Mouse (Mus musculus): Measurements from ENCODE around the gene Grin2b. TPM values are rescaled to one million over a fixed set of nuclear protein-coding genes. Genes with fewer than 3 reads are reported as not detected.

Grin2b gene
- polyA plus RNA-seq, 1 experiment from 2014 or later, result 0.31 TPM

DNA sequence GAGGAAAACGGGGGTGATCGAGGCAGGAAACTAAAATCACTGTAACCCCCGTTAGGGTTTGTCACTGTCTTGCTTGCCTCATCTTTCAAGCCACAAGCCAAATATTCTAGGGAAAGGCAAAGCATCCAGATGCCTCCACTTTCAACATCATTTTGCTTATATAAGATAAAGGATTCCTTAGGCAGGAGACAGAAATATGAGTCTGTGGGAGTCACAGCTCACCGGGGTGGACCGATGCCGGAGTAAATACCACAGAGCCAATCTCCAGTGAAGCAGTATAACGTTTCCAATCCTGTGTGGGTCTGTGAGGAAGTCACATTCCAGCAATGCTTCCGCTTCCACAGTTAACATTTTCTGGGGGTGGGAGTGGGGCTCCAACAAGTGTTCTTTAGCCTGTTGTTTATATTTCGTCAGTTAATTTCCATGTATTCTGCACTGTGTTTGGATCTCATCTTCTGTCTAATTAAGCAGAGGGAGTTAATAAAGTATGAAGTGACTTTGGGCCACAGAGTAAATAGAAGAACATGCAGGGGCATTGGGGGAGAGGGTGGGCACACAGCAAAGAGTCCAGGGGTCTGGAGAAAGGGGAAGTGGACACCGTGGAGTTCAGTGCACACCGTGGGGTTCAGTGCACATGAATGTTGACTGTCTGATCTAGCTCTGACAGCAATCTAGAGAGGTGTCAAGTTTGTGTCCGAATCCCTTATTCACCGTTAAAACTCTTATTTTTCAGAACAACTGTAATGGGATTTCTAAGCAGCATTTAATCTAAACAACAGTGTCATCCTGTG lies 374.9 kb downstream of the Grin2b start:
- Histone ChIP-seq H3K4me1 (no peaks in the 10 kb centered on the region), H3K36me3 (replicated peaks) (no peaks in the 10 kb centered on the region), H3K9me3 (no peaks in the 10 kb centered on the region), H3K27me3 (ENCODE audit: poor library complexity, severe bottlenecking) (0 out of 2 replicates have a peak, but pooled peaks cover 3% of the 10 kb centered on the region), H3K27ac (no peak overlapping the region), H3K4me3 (no peak overlapping the region)
- DNase-seq (ENCODE audit: extremely low spot score, low spot score), result no peak
- WGBS, result 85% methylated on average over 13 of the region's 13 CpGs

DNA sequence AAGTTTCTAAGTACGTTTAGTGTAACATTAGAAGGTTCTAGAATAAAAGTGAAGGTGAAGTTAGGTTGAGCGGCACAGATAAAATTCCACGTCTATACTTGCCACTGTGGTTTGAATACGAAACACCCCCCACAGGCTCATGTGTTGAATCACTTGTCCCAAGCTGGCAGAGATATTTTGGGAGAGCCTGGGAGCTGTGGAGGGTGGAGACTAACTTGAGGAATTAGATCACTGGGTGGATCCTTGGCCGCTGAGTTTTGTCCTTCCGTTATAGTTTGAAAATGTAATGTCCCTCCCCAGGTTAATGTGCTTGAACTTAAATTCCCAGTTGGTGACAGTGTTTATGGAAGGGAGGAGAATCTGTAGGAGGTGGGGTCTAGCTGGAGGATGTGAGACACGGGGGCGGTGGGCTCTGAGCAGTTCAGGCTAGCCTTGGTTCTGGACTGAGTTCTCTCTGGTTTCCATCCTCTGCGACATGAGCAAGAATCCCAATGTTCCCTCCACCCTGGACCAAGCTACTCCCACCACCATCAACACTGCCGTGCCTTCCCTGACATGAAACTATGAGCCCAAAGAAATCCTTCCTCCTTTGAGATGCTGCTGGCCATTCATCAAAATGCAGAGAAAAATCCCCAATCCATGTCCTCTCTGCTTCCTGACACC lies 375.8 kb downstream of the Grin2b start:
- Histone ChIP-seq H3K27me3 (ENCODE audit: poor library complexity, severe bottlenecking) (0 out of 2 replicates have a peak, but pooled peaks cover 3% of the 10 kb centered on the region), H3K4me3 (no peak overlapping the region), H3K4me1 (no peaks in the 10 kb centered on the region), H3K9me3 (no peaks in the 10 kb centered on the region), H3K27ac (no peak overlapping the region), H3K36me3 (replicated peaks) (no peaks in the 10 kb centered on the region)
- no peak for DNase-seq (ENCODE audit: extremely low spot score, low spot score)
- 88% methylated on average over 10 of the region's 10 CpGs for WGBS

DNA sequence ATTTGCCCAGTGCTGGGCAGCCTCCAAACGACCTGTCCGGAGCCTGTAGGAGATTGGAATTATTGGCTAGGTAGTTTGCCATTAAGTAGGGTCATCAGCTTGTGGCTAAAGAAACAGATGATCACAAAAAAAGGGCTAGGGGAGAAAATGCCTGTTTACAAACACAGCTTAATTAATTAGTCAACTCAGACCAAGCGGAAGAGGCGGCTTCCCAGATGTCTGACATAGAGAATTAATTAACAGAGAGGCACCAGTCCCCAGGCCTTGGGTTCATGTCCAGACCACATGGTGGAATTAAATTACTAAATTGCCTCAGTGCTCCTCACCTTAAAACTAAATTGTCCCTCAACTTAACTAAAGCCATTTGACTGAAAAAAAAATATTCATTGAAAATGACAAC lies 376.4 kb downstream of the Grin2b start:
- H3K9me3 ChIP-seq, result no peaks in the 10 kb centered on the region
- H3K36me3 ChIP-seq (replicated peaks), result no peaks in the 10 kb centered on the region
- H3K27me3 ChIP-seq (ENCODE audit: poor library complexity, severe bottlenecking), result 0 out of 2 replicates have a peak, but pooled peaks cover 3% of the 10 kb centered on the region
- H3K27ac ChIP-seq, result no peak overlapping the region
- no peak for DNase-seq (ENCODE audit: extremely low spot score, low spot score)
- 77% methylated on average over 4 of the region's 4 CpGs for WGBS
- H3K4me3 ChIP-seq, result no peak overlapping the region
- no peaks in the 10 kb centered on the region for H3K4me1 ChIP-seq

DNA sequence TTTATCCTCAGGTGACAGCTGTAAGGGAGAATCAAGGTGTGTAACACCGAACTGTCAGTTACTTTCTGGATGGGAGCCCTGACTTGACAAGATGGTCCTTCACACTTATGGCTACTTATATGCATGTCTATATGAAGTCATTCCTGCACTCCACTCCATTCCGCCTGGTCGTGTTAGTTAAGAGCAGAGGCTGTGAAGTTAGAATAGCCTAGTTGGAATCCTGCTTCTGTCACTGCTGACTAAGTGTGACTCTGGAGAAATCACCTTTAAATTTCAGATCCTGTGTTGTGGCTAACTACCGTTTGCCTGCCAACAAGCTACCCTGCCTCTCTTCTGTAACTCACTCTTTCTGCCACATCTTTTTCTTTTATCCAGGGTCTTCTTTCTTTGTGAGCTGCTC lies 381.9 kb downstream of the Grin2b start:
- WGBS, result 89% methylated on average over 4 of the region's 4 CpGs
- DNase-seq (ENCODE audit: extremely low spot score, low spot score), result no peak
- H3K9me3 ChIP-seq, result no peaks in the 10 kb centered on the region
- H3K36me3 ChIP-seq (replicated peaks), result no peaks in the 10 kb centered on the region
- 0 out of 2 replicates have a peak, but pooled peaks cover 3% of the 10 kb centered on the region for H3K27me3 ChIP-seq (ENCODE audit: poor library complexity, severe bottlenecking)
- no peak overlapping the region for H3K27ac ChIP-seq
- no peaks in the 10 kb centered on the region for H3K4me1 ChIP-seq
- H3K4me3 ChIP-seq, result no peak overlapping the region

DNA sequence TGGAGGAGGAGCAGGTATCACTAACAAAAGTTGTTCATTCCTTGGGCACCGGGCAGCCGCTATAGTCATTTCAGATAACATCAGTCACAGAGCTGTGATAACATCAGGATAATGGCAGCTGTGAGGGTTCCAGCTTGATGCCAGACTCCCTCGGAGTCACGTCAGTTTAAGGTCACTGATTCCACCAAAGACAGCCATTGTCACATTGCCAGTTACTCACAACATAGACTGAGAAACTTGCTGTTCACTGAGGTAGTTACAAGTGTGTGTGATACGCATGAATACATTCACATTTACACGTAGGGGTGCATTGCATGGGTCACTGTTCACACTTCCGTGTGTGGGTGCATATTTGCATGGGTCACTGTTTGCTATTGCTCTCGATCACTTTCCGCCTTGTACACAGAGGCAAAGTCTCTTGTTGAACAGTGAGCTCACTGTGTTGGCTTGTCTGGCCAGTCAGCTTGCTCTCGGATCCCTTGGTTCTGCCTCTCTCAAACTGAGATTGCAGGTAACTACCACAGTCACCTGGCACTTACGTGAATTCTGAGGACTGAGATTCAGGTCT lies 383.6 kb downstream of the Grin2b start:
- H3K27ac ChIP-seq, result no peak overlapping the region
- H3K4me1 ChIP-seq, result no peaks in the 10 kb centered on the region
- 86% methylated on average over 11 of the region's 11 CpGs for WGBS
- 0 out of 2 replicates have a peak, but pooled peaks cover 3% of the 10 kb centered on the region for H3K27me3 ChIP-seq (ENCODE audit: poor library complexity, severe bottlenecking)
- no peaks in the 10 kb centered on the region for H3K9me3 ChIP-seq
- no peak overlapping the region for H3K4me3 ChIP-seq
- DNase-seq (ENCODE audit: extremely low spot score, low spot score), result no peak
- H3K36me3 ChIP-seq (replicated peaks), result no peaks in the 10 kb centered on the region

DNA sequence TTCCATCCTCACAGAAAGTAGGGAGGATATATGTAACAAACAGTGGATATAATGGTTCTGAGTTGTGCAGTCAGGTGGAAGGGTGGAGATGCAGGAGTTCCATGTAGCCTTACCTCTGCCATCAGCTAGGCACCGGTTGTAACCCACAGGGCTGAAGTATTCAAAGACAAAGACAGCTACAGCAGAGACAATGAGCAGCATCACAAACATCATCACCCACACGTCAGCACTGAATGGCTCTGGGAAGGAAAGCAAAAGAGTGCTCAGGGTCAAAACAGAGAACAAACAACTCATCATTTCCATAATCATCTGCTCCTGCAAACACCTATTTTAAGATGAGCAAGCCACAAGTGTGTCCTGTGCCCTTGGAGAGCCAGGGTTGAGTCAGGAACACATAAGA lies 398.6 kb downstream of the Grin2b start:
- Histone ChIP-seq H3K4me3 (no peak overlapping the region), H3K36me3 (replicated peaks) (no peaks in the 10 kb centered on the region), H3K9me3 (no peaks in the 10 kb centered on the region), H3K4me1 (no peaks in the 10 kb centered on the region), H3K27ac (no peak overlapping the region), H3K27me3 (ENCODE audit: poor library complexity, severe bottlenecking) (no peaks in the 10 kb centered on the region)
- no peak for DNase-seq (ENCODE audit: extremely low spot score, low spot score)
- WGBS, result 82% methylated on average over 2 of the region's 2 CpGs

DNA sequence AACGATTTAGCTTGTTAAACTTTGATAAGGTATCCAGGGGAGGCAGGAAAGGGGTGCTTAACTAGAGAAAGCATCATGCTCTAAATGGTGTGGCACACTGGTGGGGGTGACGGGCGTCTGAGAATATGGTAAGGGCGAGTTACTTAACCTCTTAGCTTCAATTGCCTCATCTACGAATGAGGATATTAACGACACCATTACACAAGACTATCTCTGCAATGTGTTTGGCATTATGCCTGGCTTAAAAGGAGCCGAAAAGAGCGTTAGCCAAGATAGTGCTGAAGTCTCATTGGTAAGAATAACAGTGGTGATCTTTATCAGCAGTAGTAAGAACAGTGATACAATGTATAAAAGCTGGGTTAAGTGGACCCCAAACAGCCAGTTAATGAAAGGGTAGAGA lies 405.7 kb downstream of the Grin2b start:
- WGBS, result 91% methylated on average over 8 of the region's 8 CpGs
- no peak for DNase-seq (ENCODE audit: extremely low spot score, low spot score)
- Histone ChIP-seq H3K27ac (no peak overlapping the region), H3K4me1 (no peaks in the 10 kb centered on the region), H3K27me3 (ENCODE audit: poor library complexity, severe bottlenecking) (no peaks in the 10 kb centered on the region), H3K4me3 (no peak overlapping the region), H3K36me3 (replicated peaks) (no peaks in the 10 kb centered on the region), H3K9me3 (no peaks in the 10 kb centered on the region)

DNA sequence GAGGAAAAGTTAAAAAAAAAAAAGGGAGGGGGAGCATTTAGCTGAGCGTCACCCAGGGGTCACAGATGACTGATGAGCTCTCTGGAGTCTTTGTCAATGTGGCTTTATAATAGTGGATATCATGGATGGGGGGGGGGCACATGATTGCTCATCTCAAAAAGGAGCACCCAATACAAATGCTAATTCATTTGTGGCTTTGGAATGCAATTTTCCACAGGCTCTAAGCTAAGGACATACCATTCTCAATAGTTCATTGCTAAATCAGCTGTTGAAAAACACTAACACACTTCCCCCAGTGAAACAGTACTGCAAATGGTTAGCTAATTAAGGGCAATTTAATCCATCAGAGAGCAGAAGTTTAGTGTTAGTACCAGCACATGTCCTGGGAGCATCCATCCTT lies 414.6 kb downstream of the Grin2b start:
- Histone ChIP-seq H3K4me1 (peaks cover 6% of the 10 kb centered on the region; the same call in 1 of the 2 replicates), H3K9me3 (no peaks in the 10 kb centered on the region), H3K36me3 (replicated peaks) (no peaks in the 10 kb centered on the region), H3K27me3 (ENCODE audit: poor library complexity, severe bottlenecking) (no peaks in the 10 kb centered on the region), H3K4me3 (no peak overlapping the region), H3K27ac (no peak overlapping the region)
- WGBS, result 73% methylated on average over 1 of the region's 1 CpGs
- DNase-seq (ENCODE audit: extremely low spot score, low spot score), result no peak

DNA sequence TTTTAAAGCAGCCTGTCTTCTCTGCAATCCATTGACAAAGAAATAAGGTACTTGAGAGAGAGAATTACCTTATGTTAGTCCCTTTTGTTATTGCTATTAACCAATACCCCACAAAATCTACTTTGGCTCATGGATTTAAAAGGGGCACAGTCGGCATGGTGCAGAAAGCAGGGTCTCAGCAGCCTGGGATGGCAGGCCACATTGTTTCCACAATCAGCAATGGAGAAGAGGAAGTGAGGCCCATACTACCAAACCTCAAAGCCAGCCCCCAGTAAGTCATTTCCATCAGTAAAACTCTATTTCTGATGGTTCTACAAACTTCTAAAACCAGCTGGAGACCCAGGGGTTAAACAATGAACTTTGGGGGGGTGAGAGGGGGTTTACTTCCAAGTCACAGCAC lies 417.2 kb downstream of the Grin2b start:
- H3K27ac ChIP-seq, result no peak overlapping the region
- no peak overlapping the region for H3K4me3 ChIP-seq
- no peaks in the 10 kb centered on the region for H3K36me3 ChIP-seq (replicated peaks)
- no peaks in the 10 kb centered on the region for H3K27me3 ChIP-seq (ENCODE audit: poor library complexity, severe bottlenecking)
- no peaks in the 10 kb centered on the region for H3K9me3 ChIP-seq
- WGBS, result 74% methylated on average over 1 of the region's 1 CpGs
- no peak for DNase-seq (ENCODE audit: extremely low spot score, low spot score)
- peaks cover 6% of the 10 kb centered on the region; the same call in 1 of the 2 replicates for H3K4me1 ChIP-seq

DNA sequence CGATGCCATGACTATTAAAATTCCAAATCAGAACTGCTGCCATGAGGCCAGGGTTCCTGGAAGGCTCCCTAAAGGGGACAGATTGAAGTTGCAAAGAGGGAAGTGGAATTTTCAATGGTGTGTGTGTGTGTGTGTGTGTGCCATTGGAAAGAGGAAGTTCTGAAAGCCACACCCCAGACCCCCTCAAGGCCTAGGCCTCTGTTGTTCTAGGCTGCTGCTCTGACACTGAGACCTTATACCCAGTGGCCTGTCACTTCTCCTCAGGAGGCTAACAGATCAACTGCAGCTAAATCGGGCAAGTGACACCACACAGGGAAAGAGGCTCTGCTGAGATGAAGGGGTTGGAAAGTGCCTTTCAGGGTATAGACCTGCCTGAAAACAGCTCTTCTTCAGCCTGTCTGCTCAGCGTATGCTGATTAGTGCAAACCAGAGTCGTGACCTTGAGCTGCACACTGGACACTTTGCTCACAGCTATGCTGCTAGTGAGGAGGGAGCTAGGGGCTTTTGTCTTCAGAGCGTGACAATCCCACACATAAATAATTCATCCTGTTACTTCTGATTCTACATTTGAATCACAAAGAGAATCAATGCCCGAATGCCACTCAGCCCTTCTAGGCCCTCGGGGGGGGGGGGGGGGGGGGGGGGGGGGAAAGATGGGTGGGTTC lies 424.8 kb downstream of the Grin2b start:
- no peak for DNase-seq (ENCODE audit: extremely low spot score, low spot score)
- Histone ChIP-seq H3K9me3 (no peaks in the 10 kb centered on the region), H3K4me1 (peaks cover 5% of the 10 kb centered on the region), H3K4me3 (no peak overlapping the region), H3K27ac (peak overlapping the region; percentile 65; the same call in 1 of the 2 replicates), H3K27me3 (ENCODE audit: poor library complexity, severe bottlenecking) (no peaks in the 10 kb centered on the region), H3K36me3 (replicated peaks) (no peaks in the 10 kb centered on the region)
- WGBS, result 69% methylated on average over 6 of the region's 7 CpGs

DNA sequence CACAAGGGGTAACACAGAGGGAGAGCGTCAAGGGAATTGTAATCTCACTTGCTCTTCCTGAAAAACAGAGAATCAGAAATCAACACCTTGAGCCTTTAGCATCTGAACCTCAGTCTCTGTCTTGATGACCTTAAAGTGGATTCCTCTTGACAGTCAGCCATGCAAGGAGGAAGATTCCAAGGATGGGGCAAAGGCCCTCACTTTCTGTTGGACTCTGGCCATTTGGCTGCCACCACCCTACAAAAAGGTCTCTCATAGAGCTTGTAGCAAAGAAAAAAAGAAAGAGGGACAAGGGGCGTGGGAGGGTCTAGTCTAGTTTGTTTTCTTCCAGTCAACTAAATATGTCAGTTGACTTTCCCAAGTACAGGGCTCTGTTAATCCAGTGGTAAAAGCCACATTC lies 427.7 kb downstream of the Grin2b start:
- H3K27ac ChIP-seq, result no peak overlapping the region
- H3K4me3 ChIP-seq, result no peak overlapping the region
- DNase-seq (ENCODE audit: extremely low spot score, low spot score), result no peak
- peaks cover 5% of the 10 kb centered on the region for H3K4me1 ChIP-seq
- 91% methylated on average over 2 of the region's 2 CpGs for WGBS
- no peaks in the 10 kb centered on the region for H3K27me3 ChIP-seq (ENCODE audit: poor library complexity, severe bottlenecking)
- H3K36me3 ChIP-seq (replicated peaks), result no peaks in the 10 kb centered on the region
- H3K9me3 ChIP-seq, result no peaks in the 10 kb centered on the region

DNA sequence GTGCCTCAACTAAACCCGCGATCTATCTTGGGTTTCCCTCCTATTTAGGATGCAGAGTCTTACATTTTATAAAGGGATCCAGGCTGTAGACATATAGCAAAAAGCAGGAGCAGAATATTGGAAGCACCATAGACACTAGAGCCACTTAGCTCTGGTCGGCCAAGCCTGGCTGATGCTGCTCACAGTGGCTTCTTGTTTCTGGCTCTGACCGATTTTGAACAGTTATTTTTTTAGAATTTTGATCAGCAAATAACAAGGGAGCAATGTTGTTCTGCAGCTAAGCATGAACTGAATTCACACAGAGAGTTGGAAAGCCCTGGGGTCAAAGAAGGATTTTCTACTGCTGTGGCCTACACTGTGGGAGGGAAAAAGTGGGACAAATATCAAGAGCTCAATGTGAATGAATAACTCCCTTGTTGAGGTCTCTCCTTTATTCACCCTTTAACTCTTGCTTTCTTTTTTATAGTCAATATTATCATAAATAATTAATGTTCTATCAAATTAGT lies 439.0 kb downstream of the Grin2b start:
- Histone ChIP-seq H3K9me3 (peaks cover 15% of the 10 kb centered on the region), H3K27me3 (ENCODE audit: poor library complexity, severe bottlenecking) (no peaks in the 10 kb centered on the region), H3K4me3 (no peak overlapping the region), H3K27ac (no peak overlapping the region), H3K4me1 (no peaks in the 10 kb centered on the region), H3K36me3 (replicated peaks) (no peaks in the 10 kb centered on the region)
- WGBS, result 89% methylated on average over 4 of the region's 4 CpGs
- no peak for DNase-seq (ENCODE audit: extremely low spot score, low spot score)

Measured in forebrain, embryonic 10.5 days (tissue).